Mouse (Mus musculus): ENCODE data around the gene Socs7.
"Not testable (repeated sequence)": the region's sequence is repeated elsewhere in the genome, so short reads cannot be mapped to it uniquely, and the experiment has no call there.

Socs7 gene

GRCm38 (mm10) chr11:97338977-97339315 lies 23.4 kb upstream of the Socs7 start:
- DNase-seq (ENCODE audit: extremely low read depth, low read depth, low spot score) = no peak

DNA sequence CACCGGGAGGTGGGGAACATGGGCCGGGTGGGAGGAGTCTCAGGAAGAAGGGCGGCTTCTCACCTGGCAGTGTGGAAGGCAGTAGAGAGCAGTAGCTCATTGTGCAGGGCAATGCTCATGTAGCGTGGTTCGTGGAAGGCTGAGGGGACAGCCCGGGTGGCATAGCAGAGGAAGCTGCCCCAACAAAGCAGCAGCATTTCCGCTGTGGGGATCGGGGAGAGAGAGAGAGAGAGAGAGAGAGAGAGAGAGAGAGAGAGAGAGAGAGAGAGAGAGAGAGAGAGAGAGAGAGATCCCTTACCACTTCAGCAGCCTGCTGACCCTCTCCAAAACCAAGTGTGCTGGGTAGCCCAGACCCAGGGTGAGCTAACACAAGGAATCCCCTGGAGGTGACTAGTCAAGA lies 19.2 kb upstream of the Socs7 start:
- DNase-seq (ENCODE audit: extremely low read depth, low read depth, low spot score) = no peak

- DNase-seq (ENCODE audit: extremely low read depth, low read depth, low spot score) = no peak
These were observed 18.7 kb upstream of the Socs7 start for GRCm38 (mm10) chr11:97343619-97344018.

DNA sequence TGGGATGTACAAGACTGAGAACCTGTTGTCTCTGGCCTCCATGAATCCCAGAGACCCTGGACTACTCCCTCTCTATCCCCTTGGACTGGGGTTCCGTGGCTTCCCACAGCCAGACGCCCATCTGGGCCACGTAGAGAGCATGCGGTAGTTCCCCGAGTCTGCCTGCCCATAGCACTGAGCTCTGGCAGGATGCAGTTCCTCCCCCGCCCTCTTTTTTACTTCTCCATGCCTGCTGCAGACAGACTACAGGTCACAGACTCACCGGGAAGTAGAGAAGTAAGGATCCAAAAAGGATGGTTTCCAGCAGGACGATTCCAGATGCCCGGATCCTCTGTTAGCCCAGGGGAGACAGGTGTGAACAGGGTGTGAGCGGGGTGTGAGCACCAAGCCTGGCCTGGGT lies 16.9 kb upstream of the Socs7 start:
- no peak for DNase-seq (ENCODE audit: extremely low read depth, low read depth, low spot score)

DNA sequence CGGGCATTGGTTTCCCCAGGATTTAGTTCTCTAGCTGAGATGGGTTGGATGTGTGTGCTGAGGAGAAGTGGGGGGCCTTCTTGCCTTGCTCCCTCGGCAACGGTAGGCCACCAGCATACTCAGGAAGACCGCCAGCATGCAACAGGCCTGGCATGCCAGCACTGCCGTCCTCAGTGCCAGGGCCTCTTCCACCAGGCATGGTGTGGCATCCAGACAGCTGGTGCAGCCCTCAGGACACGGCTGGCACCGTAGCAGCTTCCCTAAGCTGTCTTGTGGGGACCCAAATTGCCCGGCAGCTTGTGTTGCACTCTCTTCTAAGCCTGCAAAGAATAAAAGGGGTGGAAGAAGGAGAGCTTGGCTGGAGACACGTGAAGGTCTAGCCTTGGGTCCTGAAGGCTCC lies 16.0 kb upstream of the Socs7 start:
- no peak for DNase-seq (ENCODE audit: extremely low read depth, low read depth, low spot score)

- DNase-seq (ENCODE audit: extremely low read depth, low read depth, low spot score) = no peak
These were observed 15.1 kb upstream of the Socs7 start for GRCm38 (mm10) chr11:97347291-97347690.

- no peak for DNase-seq (ENCODE audit: extremely low read depth, low read depth, low spot score)
These were observed 12.3 kb upstream of the Socs7 start for GRCm38 (mm10) chr11:97350035-97350434.

DNA sequence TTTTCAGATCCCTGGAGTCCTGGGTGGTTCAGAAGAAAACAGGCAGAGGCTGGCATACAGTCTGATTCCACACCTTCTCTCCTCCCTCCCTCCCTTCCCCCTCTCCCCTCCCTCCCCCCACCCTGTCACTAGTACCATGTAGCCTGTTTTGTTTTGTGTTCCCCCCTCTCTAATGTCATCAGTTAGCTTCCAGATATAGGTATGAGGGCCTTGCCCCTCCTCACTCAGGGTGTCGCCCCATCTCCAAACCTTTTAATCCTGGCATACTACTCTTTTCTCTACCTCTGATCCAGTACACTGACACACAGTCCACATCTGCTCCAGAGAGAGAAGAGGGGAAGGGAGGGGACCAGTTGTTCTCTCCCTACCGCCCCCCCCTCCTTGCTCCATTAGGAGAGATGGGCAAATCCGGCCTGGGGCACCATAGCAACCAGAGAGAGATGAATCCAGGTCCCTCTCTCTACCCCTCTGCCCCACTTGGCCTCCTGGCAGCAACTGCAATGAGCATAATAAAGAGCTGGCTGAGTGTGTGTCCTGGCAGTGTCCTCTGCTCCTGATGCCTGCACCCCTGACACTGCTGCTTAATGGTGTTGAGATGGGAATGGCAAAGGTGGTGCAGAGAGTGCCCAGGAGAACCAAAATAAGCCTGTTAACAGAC lies 10.2 kb upstream of the Socs7 start, which contains the start of gene Gpr179:
Gpr179 (minus strand) TSS at position 51 of the 658 bp plus-strand sequence.
- DNase-seq (ENCODE audit: extremely low read depth, low read depth, low spot score) = no peak

GRCm38 (mm10) chr11:97352935-97353597 lies 9.3 kb upstream of the Socs7 start:
- no peak for DNase-seq (ENCODE audit: extremely low read depth, low read depth, low spot score)

GRCm38 (mm10) chr11:97354646-97355045 lies 7.7 kb upstream of the Socs7 start:
- DNase-seq (ENCODE audit: extremely low read depth, low read depth, low spot score) = no peak

- no peak for DNase-seq (ENCODE audit: extremely low read depth, low read depth, low spot score)
These were observed 7.1 kb upstream of the Socs7 start for GRCm38 (mm10) chr11:97355247-97355646.

- DNase-seq (ENCODE audit: extremely low read depth, low read depth, low spot score) = not testable (repeated sequence)
These were observed 4.7 kb upstream of the Socs7 start for GRCm38 (mm10) chr11:97357663-97358062.

- DNase-seq (ENCODE audit: extremely low read depth, low read depth, low spot score) = no peak
These were observed 245 bp downstream of the Socs7 start for GRCm38 (mm10) chr11:97362649-97362942.

GRCm38 (mm10) chr11:97362943-97363643 lies 742 bp downstream of the Socs7 start:
- DNase-seq (ENCODE audit: extremely low read depth, low read depth, low spot score) = no peak

- no peak for DNase-seq (ENCODE audit: extremely low read depth, low read depth, low spot score)
These were observed 1.3 kb downstream of the Socs7 start for GRCm38 (mm10) chr11:97363644-97363995.

- no peak for DNase-seq (ENCODE audit: extremely low read depth, low read depth, low spot score)
These were observed 3.2 kb downstream of the Socs7 start for GRCm38 (mm10) chr11:97365556-97365955.

GRCm38 (mm10) chr11:97368501-97368900 lies 6.2 kb downstream of the Socs7 start:
- DNase-seq (ENCODE audit: extremely low read depth, low read depth, low spot score) = no peak

- no peak for DNase-seq (ENCODE audit: extremely low read depth, low read depth, low spot score)
These were observed 8.2 kb downstream of the Socs7 start for GRCm38 (mm10) chr11:97370329-97371091.

DNA sequence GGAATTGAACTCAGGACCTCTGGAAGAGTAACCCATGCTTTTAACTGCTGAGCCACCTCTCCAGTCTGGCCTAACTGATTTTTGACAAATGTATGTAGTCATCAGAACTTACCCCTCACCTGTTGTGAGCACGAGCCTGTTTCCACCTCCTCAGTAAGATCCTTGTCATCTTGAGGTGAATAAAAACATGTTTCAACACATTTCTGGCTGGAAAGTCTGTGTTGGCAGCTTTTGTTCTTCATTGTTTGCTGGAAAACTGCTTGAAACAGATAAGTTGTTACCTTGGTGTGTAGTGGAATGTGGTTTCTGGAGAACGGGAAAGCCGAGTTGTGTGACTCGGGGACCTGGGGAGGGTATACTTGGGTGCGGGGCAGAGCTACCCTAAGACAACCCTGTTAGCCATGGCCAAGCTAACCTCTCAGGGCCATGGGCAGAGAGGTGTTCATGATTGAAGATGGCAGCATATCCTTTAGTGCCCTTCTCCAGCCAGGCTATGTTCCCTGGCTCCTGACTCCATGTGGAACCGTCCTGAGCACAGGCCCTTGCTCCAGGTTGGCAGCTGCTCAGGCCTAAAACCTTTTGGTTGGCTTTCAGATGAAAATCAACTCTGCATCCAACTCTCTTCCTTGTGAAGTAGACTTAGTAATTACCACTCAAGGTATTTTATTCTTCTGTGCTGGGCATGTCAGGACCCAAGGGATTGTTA lies 10.0 kb downstream of the Socs7 start:
- DNase-seq (ENCODE audit: extremely low read depth, low read depth, low spot score) = peak; percentile 88

DNA sequence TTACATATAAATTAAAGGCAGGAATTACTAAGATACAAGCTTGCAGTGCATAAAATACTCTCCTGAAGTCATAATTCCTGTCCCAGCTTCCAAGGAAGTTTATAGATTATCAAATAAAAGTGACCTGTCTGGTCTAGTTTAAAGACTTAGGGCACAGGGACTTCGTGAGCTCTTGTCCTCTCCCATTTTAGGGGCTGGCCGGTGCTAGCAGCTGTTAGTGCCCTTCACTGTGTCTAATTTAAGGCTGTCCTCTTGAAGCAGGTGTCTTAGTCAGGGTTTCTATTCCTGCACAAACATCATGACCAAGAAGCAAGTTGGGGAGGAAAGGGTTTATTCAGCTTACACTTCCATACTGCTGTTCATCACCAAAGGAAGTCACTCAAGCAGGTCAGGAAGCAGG lies 11.1 kb downstream of the Socs7 start:
- DNase-seq (ENCODE audit: extremely low read depth, low read depth, low spot score) = no peak

DNA sequence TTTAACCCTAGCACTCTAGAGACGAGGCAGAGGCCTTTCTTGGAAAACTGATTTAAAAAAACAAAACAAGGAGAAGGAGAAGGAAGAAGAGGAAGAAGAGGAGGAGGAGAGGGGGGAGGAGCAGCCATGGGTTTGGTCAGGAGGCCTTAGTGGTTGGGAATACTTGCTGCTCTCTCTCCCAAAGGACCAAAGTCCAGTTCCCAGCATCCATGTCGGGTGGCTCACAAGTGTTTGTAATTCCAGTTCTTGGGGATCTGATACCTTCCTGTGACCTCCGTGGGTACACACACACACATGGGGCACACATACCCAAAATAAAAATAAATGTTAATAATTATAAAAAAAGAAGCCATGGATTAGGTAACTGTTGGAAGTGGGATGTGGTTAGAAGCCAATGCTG lies 17.7 kb downstream of the Socs7 start:
- no peak for DNase-seq (ENCODE audit: extremely low read depth, low read depth, low spot score)
